Mouse (Mus musculus) thymus, postnatal 14 days (tissue): Measurements from ENCODE around the gene Prkar1b.

ENCODE experiments used
- DNase-seq: peaks from one replicate; pipeline ENCODE4 v3.0.0; 2021

Prkar1b gene

DNA sequence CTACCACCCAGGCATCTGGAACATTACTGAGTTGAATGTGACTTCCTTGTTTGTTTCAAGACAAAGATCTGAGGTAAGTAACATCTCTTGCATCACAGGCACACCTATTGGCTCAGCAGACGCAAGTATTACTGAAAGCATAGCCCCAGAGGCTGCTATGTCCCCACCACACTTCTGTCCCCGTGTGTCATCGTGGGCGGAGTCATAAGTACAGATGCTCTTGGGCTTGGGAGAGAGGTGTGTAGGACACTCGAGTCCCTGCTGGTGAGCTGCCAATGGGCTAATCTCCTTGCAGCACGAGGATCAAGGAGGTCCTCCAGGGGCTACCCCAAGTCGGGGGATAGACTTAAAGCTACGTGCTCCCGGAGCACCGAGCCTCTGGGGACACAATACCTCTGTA, 96.6 kb downstream of the Prkar1b start:
- no peak for DNase-seq

DNA sequence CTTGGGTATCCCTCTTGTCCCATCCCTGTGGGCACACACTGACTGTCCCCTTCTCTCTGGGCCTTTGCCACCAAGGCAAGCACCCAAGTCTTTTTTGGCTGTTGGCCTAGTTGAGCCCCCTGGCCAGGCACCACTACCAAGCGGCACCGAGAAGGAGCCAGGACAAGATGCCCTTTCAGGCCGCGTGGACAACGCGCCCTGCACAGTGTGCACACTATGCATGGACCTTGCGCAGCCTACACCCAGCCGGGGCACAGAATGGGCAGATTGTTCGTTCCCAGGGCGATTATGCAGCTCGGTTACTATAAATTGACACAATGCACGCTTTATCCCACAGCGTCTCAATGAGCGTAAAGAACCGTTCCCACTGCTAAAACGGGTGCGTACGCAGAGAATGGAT, 98.5 kb downstream of the Prkar1b start:
- no peak for DNase-seq

DNA sequence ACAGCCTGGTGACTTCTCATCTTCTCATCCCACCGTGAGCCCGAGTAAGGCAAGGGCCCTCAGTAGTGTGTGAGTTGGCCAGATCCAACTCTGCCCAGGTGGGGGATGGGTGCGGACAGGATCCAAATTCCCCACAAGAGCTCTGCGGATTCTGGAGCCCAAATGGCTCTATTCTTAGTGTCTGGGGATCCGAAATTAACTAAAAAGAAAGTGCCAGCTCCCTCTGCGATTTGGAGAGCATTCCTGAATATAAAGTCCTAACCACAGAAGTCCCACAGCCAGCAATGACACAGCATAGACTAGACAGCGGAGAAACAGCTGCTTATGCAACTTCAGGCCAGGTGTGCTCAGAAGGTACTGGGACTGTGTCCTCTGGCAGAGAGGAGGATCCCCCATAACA, 100.4 kb downstream of the Prkar1b start:
- no peak for DNase-seq

DNA sequence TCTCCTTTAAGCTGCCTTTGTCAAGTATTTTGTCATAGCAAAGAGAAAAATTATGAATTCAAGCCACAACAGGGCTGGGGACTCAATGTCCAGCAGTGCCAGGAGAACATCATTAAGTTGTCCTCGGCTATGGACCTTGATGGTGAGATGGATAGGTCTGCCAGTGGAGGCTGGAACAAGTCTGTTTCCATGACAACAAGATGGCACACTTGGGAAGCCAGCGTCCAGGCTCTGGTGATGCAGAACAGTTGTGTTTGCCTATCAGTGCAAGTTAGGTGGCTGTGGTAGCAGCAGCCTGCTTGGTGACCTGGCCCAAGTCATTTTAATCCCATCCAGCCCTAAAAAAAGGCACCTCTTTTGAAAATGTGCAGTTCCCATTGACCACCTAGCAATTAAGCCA, 102.6 kb downstream of the Prkar1b start:
- DNase-seq, result no peak

DNA sequence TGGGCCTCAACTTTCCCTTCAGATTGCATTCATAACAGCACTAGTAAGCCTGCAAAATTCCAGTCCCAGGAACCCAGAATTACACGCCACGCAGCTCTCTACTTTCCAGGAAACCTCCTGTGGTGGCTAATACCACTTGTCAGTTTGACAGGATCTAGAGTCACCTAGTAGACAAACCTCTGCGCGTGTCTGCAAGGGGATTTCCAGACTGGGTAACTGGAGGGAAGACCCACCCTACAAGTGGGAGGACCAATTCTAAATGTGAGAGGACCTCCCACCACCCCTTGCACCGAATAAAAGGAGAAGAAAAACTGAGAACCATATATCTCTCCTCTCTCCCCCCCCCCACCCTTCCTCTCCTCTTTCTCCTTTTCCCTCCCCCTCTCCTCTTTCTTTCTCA, 103.2 kb downstream of the Prkar1b start:
- DNase-seq, result no peak

DNA sequence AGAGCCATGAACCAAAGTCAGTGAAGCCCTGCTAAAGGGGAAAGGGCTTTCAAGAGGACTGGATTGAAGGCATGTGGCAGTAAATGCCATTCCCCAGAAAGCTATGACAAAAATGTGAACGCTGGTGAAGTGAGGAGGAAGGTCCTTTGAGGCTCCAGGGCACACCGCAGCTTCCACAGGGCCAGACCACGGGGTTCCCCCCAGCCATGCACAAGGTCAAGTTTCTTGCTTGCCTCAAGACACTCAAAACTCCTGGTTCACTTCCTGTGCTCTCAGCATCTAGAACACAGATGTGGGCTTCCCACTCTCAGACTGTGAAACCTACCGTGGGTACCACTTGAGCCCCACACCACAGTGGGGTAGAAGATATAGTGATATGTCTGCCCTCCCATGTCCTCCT, 106.3 kb downstream of the Prkar1b start:
- no peak for DNase-seq

DNA sequence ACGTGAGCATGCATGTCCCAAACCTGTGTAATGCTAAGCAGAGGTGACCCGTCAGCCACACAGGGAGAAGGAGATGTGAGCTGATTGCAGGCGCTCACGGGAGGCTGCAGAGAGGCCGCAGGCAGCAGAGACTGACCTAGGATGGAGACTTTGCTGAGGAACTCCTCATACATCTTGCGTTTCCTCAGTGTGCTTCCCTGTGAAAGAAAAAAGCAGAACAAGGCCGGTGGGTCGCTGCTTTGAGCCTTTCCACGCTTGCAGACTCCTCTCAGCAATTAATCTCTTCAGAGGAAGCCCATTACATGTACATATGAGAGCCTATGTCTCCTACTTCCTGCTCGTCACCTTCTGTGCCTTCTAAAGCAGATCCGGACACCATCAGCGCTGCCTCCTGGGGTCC, 107.5 kb downstream of the Prkar1b start:
- DNase-seq, result no peak

DNA sequence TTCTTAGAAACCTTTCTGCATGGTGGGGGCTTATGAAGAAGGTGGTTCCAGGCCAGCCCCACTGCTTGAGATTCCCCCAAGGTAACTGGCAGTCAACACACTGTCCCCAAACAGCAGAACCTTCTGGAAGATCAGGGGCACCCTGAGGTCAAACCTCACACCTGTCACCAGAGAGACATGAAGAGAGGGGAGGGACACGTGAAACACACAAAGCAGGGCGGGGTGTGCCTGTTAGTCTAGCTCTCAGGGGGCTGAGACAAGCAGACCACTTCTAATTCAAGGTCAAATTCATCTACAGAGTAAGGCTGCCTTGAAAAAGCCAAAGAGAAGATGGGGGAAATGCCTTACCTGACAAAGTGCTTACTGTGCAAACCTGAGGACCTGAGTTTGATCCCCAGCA, 114.6 kb downstream of the Prkar1b start:
- no peak for DNase-seq

DNA sequence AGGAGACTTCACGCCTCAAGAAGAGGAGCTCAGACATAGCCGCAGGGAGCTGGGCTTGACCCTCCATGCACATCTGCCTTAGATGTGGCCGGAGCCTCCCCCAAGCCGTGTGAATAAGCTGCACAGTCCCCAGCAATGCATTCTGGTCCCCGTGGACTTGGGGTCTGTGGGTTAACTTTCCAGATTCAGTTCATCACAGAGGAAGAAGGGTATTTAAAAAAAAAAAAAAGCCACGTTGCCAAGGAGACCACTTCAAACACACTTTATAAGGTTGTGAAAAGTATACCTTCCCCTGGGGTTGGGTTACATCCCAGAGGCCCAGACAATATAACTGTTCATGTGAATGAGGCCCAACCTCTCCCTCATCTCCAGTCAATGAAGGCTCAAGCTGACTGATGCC, 115.1 kb downstream of the Prkar1b start:
- DNase-seq, result no peak

DNA sequence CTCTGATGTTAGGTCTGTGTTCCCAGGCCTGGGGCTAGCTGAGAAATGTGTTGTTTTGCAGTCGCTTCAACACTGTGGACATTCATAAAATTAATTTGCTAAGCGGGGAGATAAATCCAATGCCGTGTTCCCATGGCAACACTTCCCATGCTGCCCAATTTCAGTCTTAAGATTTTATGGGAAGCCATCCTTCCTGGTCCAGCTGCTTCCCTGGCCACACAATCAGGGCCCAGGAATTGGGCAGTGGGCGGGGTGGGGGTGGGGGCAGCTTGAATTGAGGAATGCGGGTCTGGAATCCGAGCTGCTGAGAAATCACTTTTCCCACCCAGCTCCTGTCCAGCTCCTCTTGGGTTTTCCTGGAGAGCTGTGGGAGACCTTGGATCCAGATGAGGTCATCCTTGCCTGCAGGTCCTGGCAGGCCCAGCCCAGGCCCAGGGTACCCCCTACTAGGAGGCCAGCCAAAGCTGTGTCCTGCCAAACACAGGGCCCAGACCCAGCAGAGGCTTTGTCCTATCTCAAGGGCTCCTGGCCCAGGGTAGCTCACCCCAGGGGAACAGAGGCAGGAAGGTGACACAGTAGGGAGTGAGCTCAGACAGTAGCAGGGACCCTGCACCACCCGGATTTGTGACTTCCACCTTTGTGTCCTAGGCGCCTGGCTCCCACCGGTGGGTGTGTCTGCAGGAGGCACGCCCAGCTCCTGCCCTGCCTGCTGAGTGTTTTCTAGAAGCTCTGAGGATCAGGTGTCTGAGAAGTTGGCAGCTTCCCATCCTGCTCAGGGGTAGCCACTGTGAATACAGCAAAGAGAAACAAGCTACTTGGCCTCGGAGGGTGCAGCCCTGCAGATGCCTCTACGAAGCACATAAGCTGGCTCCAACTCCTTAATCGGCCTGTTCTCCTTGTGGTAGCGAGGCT, 116.1 kb downstream of the Prkar1b start:
- DNase-seq, result no peak

DNA sequence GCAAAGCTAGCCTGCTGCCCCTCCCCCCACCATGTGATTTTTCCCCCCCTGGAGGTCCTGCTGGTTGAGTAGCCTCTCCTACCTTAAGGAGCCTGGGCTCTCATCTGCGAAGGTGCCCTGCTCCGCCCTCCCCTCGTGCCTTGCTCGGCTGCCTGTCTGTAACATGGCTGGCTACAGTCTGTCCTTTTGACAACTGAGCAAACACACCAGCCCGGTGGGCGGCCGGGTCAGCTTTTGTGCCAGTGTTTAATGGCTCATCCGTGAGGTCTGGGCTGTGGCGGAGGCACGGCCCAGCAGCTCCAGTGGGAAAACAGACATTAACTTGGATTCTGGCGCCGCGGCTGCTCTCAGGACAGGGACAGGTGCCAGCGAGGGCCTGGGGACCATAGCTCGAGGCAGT, 122.2 kb downstream of the Prkar1b start:
- no peak for DNase-seq

DNA sequence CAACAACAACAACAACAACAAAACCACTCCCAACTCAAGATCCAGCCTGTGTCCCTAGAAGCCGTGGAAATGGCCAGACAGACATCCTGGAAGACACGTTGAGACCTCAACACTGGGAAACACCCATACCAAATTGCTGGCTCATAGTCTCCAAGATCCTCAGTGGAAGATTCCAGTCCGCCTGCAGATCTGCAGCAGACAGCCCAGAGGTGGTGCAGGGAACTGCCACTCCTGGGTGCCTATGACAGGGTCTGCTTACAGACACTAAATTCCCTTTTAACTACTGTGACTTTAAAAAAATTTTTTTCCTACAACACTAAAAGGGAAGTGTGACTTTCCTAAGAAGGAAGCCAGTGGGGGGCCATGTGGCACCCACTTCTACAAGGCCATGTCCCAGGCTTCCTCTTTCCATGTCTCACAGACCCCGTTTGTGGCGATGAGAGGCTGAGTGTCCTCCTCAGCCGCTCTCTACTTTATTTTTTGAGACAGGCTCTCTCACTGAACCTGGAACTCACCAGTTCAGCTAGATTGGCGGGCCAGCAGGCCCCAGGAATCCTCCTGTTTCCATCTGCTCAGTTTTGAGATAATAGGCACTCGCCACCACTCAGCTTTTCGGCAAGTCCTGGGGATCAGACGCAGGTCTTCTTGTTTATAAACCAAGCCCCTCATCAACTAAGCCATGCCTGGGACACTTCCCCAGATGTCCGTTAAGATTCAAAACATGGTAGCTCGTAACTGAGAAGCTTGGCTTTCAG, 125.3 kb downstream of the Prkar1b start:
- no peak for DNase-seq

DNA sequence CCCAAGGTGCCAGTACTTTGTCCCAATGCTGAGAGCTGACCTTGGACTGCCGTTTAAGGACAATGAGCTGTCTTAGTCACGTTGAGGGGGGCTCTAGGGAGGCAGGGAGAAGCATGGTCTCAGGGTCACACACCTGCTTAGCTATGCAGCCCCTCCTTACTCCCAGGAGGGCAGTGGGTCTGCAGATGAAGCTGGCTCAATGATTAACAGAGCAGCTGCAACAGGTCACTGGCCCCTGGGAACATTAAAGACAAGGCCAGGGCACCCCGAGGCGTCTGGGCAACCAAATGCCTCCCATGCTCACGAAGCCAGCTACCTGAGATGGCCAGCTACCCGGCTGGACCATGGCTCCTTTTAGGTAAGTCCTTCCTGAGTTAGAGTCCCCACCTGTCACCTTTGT, 129.2 kb downstream of the Prkar1b start:
- DNase-seq, result no peak

DNA sequence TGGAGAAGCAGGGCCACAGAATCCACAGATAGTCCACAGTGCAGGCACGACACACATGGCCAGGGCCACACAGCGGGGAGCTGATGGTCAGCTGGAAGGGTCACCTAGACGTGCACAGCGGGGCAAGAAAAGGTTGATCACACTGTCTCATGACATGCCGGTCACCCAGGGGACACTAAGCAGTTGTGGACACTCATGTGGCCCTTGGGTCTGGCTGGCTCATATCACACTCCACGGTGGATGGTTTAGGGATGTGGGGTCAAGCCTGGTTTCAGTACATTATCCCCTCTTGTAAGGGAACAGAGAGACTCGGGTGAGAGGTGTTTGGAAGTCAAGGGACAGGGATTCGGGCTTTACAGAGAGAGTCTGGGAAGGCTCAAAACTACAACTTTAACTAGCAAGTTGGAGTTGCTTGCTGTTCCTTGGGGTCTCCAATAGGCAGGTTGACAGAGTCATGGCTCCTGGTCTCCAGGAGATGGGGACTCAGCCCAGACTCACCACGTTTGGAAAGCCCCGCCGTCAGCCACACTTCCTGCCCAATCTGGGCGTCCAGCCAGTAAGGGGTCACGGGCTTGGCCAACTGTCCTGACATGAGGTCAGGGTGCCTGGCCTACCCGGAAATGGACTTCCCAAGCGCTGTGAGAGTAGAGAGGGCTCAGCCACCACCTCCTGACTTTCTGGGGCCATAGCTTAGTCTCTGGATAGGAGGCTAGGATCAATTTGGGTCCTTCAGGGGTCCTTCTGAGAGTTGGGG, 132.3 kb downstream of the Prkar1b start:
- no peak for DNase-seq

DNA sequence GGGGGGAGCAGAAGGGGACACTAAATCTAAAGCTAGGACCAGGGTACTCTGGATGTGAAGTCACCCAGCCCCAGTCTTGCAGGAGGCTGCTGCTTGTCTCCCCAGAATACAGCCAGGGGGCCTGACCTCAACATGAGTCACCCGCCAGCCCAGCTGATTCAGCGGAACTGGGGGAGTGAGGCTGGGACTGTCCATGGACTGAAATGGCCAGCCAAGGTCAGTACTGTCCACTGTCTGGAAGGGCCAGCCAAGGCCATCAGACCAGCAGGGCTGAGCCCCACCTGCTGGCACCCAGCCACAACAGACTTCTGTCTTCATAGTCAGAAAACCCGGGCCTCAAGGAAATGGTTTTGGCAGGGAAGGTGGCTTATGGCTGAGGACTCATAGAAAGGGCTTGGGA, 134.7 kb downstream of the Prkar1b start:
- no peak for DNase-seq

DNA sequence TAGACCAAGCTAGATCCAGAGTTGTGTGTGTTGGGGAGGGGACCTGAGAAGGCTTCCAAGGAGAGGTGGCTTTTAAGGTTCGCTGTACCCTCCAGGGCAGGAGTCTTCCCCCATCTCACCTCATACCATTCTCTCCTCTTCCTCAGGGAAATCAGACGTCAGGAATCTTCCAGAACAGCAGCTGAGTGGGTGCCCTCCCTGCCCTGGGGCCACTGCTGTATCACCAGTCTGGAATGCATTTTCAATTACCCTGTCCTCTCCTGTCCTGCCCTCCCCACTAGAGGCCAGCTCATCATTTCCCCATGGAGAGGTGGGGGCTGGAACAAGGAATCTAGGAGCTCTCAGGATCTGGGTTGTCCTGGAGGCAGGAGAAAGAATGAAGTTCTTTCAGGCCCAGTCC, 139.2 kb downstream of the Prkar1b start:
- DNase-seq, result no peak

DNA sequence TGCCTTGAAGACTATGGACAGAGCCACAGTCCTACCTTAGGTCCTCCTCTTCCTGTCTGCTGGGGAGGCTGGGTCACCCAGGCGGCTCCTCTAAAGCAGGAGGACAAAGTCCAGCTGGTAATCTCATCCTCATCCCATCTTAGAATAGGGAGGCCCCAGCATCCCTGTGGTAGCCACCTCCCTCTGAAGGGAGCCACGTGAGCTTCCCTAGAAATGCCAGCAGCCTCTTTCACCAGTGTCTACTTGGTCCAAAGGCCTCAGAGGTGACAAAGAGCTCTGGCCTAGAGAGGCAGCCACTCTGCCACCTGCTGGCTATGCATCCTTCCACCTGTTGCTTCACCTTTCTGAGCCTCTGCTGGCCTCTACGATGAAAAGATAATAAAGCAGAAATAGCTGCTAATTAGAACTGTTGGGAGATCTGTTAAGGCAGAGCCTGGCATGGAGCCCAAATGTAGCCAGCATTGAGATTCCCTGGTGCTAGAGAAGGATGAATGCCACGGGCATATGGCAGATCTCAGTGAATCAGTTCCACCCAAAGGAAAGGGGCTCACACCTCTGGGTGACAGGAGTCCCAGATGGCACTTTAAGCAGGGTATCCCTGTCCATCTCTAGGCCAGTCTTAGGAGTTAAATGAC, 142.5 kb downstream of the Prkar1b start:
- no peak for DNase-seq

DNA sequence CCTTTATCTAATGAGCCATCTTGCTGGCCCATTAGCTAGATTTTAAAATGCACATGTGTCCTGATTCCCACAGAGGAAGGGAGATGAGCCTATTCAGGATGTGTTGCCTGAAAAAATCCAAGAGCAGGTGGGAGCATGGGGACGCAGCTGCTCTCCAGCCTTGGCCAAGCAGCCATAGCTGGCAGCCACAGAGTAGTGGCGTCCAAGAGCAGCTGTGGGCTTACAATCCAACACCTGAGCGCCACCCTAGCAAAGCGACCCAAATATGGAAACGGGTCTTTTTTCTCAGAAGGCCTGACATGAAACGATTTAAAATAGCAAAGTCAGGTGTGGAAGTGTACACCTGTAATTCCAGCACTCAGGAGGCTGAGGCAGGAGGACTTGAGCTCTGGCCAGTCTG, 145.2 kb downstream of the Prkar1b start:
- DNase-seq, result no peak

DNA sequence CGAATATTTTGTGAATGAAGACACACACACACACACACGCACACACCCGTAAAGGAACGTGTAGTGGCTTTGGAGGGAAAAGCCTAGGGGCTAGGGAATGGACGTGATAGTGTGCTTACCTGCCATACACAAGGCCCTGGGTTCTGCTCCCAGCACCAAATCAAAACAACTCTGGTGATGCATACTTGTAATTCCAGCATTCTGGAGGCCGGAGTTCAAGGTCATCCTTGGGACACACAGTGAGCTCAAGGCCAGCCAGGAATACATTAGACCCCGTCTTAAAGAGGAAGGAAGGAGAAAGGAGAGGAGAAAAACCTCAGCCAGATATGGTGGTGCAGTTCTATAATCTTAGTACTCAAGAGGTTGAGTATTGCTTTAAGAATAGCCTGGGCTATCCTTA, 150.1 kb downstream of the Prkar1b start:
- no peak for DNase-seq

DNA sequence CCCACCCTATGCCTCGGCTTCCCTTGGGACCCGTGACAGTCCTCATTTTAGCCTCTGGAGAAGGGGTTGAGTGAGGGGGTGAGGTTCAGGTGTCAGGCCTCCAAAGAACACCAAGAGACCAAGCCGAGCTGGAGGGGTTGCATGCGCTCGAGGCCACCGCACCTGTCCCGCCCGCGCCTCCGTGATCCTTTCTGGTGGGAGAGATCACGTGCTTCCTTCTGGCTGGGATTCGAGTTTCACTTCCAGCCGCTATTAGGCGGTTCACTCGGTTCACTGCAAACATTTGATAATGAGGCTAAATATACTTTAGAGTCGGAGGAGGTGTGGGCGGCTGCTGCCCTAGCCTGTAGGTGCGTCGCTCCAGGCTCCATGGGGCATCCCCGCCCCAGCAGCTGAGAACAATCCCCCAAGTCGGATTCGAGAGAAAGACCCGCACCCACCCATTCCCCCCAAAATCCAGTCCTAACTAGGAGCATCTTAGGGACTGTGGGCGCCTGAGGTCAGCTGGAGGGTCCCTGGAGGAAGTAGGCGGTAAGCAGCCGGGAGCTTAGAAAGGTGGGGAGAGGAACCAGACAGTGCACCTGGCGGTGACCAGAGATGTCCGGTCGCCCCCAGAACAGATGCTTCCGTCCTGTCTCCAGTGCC, 151.7 kb downstream of the Prkar1b start:
- DNase-seq, result no peak

DNA sequence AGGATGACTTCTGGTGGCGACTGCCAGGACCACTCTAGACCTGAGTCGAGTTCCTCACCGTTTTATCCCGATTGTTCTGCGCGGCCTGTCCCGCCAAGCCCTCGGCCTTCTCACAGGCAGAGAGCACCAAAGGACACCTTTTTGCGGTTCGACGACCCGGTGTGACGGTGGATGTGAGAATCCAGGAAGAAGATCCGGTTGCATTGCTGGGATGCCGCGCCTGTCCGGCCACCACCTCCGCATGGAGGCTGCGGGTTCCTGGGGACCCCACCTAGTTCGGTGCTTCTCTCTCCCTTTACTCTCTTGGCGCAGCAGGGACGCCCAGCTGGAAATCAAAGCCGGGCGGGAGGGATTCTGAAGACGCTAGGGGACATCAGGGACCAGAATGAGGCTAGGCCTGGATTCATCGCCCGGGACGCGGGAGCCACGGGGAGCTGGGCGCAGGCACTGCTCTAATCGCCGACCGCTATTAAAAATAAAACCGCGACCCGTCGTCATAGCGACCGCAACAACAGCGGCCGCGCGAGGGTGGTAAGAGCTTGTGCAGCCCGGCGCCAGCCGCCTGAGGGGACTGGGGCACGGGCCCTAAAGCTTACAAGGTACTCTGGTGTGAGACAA, 152.5 kb downstream of the Prkar1b start, which contains the start of gene Pdgfa:
Pdgfa (minus strand) TSS at position 200 of the 618 bp plus-strand sequence.
- no peak for DNase-seq
